Mouse (Mus musculus): Measurements from ENCODE around the gene Col28a1.

The Col28a1 gene

GRCm38 (mm10) chr6:8118577-8118976, 73.8 kb downstream of the Col28a1 start:
- no peak for DNase-seq (ENCODE audit: low spot score)

GRCm38 (mm10) chr6:8105870-8106706, 86.3 kb downstream of the Col28a1 start:
- DNase-seq (ENCODE audit: low spot score) = no peak

GRCm38 (mm10) chr6:8101224-8101623, 91.2 kb downstream of the Col28a1 start:
- no peak for DNase-seq (ENCODE audit: low spot score)

GRCm38 (mm10) chr6:8095856-8096255, 96.6 kb downstream of the Col28a1 start:
- no peak for DNase-seq (ENCODE audit: low spot score)

- no peak for DNase-seq (ENCODE audit: low spot score)
Measured at GRCm38 (mm10) chr6:8094160-8094953, 98.1 kb downstream of the Col28a1 start.

GRCm38 (mm10) chr6:8093556-8093955, 98.9 kb downstream of the Col28a1 start:
- no peak for DNase-seq (ENCODE audit: low spot score)

GRCm38 (mm10) chr6:8086847-8087246, 105.6 kb downstream of the Col28a1 start:
- no peak for DNase-seq (ENCODE audit: low spot score)

- no peak for DNase-seq (ENCODE audit: low spot score)
Measured at GRCm38 (mm10) chr6:8084806-8085205, 107.6 kb downstream of the Col28a1 start.

GRCm38 (mm10) chr6:8083196-8083595, 109.2 kb downstream of the Col28a1 start:
- no peak for DNase-seq (ENCODE audit: low spot score)

GRCm38 (mm10) chr6:8077572-8078146, 114.8 kb downstream of the Col28a1 start:
- DNase-seq (ENCODE audit: low spot score) = no peak

- no peak for DNase-seq (ENCODE audit: low spot score)
Measured at GRCm38 (mm10) chr6:8074914-8075313, 117.5 kb downstream of the Col28a1 start.

GRCm38 (mm10) chr6:8068979-8069378, 123.4 kb downstream of the Col28a1 start:
- no peak for DNase-seq (ENCODE audit: low spot score)

- DNase-seq (ENCODE audit: low spot score) = no peak
Measured at GRCm38 (mm10) chr6:8068394-8068793, 124.0 kb downstream of the Col28a1 start.

- DNase-seq (ENCODE audit: low spot score) = no peak
Measured at GRCm38 (mm10) chr6:8067124-8067523, 125.3 kb downstream of the Col28a1 start.

GRCm38 (mm10) chr6:8066208-8066607, 126.2 kb downstream of the Col28a1 start:
- no peak for DNase-seq (ENCODE audit: low spot score)

- DNase-seq (ENCODE audit: low spot score) = no peak
Measured at GRCm38 (mm10) chr6:8059199-8059598, 133.2 kb downstream of the Col28a1 start.

GRCm38 (mm10) chr6:8048216-8048615, 144.2 kb downstream of the Col28a1 start:
- DNase-seq (ENCODE audit: low spot score) = no peak

GRCm38 (mm10) chr6:8046446-8046845, 146.0 kb downstream of the Col28a1 start:
- no peak for DNase-seq (ENCODE audit: low spot score)

- no peak for DNase-seq (ENCODE audit: low spot score)
Measured at GRCm38 (mm10) chr6:8045825-8046224, 146.6 kb downstream of the Col28a1 start.

- no peak for DNase-seq (ENCODE audit: low spot score)
Measured at GRCm38 (mm10) chr6:8028711-8029110, 163.7 kb downstream of the Col28a1 start.

- no peak for DNase-seq (ENCODE audit: low spot score)
Measured at GRCm38 (mm10) chr6:8025332-8026129, 166.9 kb downstream of the Col28a1 start.

GRCm38 (mm10) chr6:8023527-8023926, 168.9 kb downstream of the Col28a1 start:
- no peak for DNase-seq (ENCODE audit: low spot score)

All from spleen, adult 12 weeks (tissue).